ENCODE assay signal across 8 mouse cellular contexts in the genomic region with DNA sequence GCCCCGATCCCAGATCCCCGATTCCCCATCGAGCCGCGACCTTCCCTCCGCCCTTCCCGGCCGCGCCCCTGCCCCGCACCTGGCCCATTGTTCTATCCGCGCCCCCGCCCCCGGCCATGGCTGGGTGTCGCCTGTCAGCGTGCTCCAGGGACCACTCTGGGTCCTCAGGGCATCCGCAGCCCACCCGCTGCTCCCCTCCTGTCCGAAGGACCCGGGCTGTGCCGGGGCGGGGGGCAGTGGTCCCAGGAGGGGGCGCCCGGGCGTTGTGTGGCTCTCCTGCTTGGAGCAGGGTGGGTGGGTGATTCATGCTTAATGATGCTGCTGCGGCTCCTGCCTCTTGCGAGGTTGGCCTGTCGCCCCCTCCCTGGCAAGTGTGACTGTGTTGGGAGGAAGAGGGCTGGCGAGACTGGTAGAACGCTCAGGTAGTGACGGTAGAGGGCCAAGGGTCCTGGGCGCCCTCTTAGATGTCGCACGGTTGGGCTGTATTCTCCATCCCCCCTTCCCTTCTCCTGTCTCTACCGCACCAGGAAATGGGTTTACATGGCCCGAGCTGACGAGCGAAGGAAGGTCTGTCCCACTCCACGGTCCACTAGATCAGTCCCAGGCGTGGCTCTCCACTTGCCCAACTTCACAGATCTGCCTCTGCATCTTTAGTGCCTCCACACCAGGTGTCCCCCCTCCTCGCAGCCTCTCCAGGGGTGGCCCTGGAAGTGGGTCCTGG. TPM values are rescaled to one million over a fixed set of nuclear protein-coding genes. Genes with fewer than 3 reads are reported as not detected.
DNase-seq lines count a peak whose midpoint lies in the region; ATAC-seq and TF ChIP-seq lines count a peak whose summit lies in the region.

No protein-coding gene starts in this region.

- H3K4me1 ChIP-seq in kidney, postnatal 0 days (replicated peaks; ENCODE audit: insufficient read depth, low read length), result peaks cover 9% of the 10 kb centered on the region
- H3K4me1 ChIP-seq in hindbrain, embryonic 13.5 days (replicated peaks), result peaks cover 69% of the 10 kb centered on the region
- H3K4me1 ChIP-seq in midbrain, embryonic 10.5 days, result peaks cover 69% of the 10 kb centered on the region
- H3K4me1 ChIP-seq in stomach, embryonic 16.5 days (ENCODE audit: control insufficient read depth, insufficient read depth, low read length), result peaks cover 19% of the 10 kb centered on the region

- peak; percentile 34; the same call in 1 of the 2 replicates for TF ChIP-seq CTCF in kidney, postnatal 0 days (IDR thresholded peaks at IDR 0.05; ENCODE audit: low read depth)

- H3K9ac ChIP-seq in kidney, postnatal 0 days (ENCODE audit: low read depth, low read length), result peak overlapping the region; percentile 84
- H3K9ac ChIP-seq in hindbrain, embryonic 13.5 days, result peak overlapping the region; percentile 98
- H3K9ac ChIP-seq in stomach, embryonic 16.5 days (ENCODE audit: low read length), result peak overlapping the region; percentile 89

- H3K4me2 ChIP-seq in kidney, postnatal 0 days (ENCODE audit: low read length), result peak overlapping the region; percentile 99
- H3K4me2 ChIP-seq in hindbrain, embryonic 13.5 days, result peak overlapping the region; percentile 96
- peak overlapping the region; percentile 96 for H3K4me2 ChIP-seq in stomach, embryonic 16.5 days (ENCODE audit: low read depth, low read length)

- WGBS in kidney, postnatal 0 days, result under 1% methylated on average over 40 of the region's 41 CpGs
- WGBS in hindbrain, embryonic 13.5 days, result under 1% methylated on average over 41 of the region's 41 CpGs
- WGBS in midbrain, embryonic 10.5 days, result 2% methylated on average over 40 of the region's 41 CpGs
- WGBS in stomach, embryonic 16.5 days, result 2% methylated on average over 41 of the region's 41 CpGs

- no peak for DNase-seq in kidney, postnatal 0 days (ENCODE audit: low spot score)
- DNase-seq in kidney, postnatal 14 days, result no peak
- DNase-seq in MN1 (ENCODE audit: low spot score), result peak; percentile 32
- peak; percentile 59 for DNase-seq in embryo, embryonic 11 days
- peak; percentile 69 for DNase-seq in midbrain, embryonic 10.5 days (ENCODE audit: low spot score)
- no peak for DNase-seq in gastrocnemius, adult 18-20 months (ENCODE audit: low spot score)

- H3K9me3 ChIP-seq in kidney, postnatal 0 days (replicated peaks; ENCODE audit: low read length), result no peaks in the 10 kb centered on the region
- no peaks in the 10 kb centered on the region for H3K9me3 ChIP-seq in hindbrain, embryonic 13.5 days
- H3K9me3 ChIP-seq in midbrain, embryonic 10.5 days (replicated peaks), result no peaks in the 10 kb centered on the region
- H3K9me3 ChIP-seq in stomach, embryonic 16.5 days (replicated peaks; ENCODE audit: control insufficient read depth, low read length), result no peaks in the 10 kb centered on the region

- H3K36me3 ChIP-seq in kidney, postnatal 0 days (ENCODE audit: insufficient read depth, low read length), result no peaks in the 10 kb centered on the region
- H3K36me3 ChIP-seq in hindbrain, embryonic 13.5 days, result peaks cover 19% of the 10 kb centered on the region
- H3K36me3 ChIP-seq in midbrain, embryonic 10.5 days, result peaks cover 16% of the 10 kb centered on the region
- H3K36me3 ChIP-seq in stomach, embryonic 16.5 days (ENCODE audit: control insufficient read depth, insufficient read depth, low read length), result no peaks in the 10 kb centered on the region

- peak overlapping the region; percentile 62; the same call in 1 of the 2 replicates for H3K27ac ChIP-seq in kidney, postnatal 0 days
- peak overlapping the region; percentile 92 for H3K27ac ChIP-seq in hindbrain, embryonic 13.5 days
- H3K27ac ChIP-seq in midbrain, embryonic 10.5 days (replicated peaks), result peak overlapping the region; percentile 94
- peak overlapping the region; percentile 42; the same call in 1 of the 2 replicates for H3K27ac ChIP-seq in stomach, embryonic 16.5 days (ENCODE audit: low read length)

- H3K4me3 ChIP-seq in kidney, postnatal 0 days (replicated peaks; ENCODE audit: low read depth, low read length), result peak overlapping the region; percentile 79
- H3K4me3 ChIP-seq in hindbrain, embryonic 13.5 days, result peak overlapping the region; percentile 96
- H3K4me3 ChIP-seq in midbrain, embryonic 10.5 days, result peak overlapping the region; percentile 87
- H3K4me3 ChIP-seq in stomach, embryonic 16.5 days (replicated peaks; ENCODE audit: low read length), result peak overlapping the region; percentile 82

- ATAC-seq in kidney, postnatal 0 days (replicated peaks; ENCODE audit: low FRiP score, low read depth), result peak; percentile 44
- peak; percentile 49 for ATAC-seq in hindbrain, embryonic 13.5 days (ENCODE audit: low FRiP score)
- ATAC-seq in stomach, embryonic 16.5 days (ENCODE audit: insufficient read depth, low FRiP score), result peak; percentile 28; the same call in 1 of the 2 replicates

- H3K27me3 ChIP-seq in kidney, postnatal 0 days (ENCODE audit: insufficient read depth, low read length), result no peaks in the 10 kb centered on the region
- H3K27me3 ChIP-seq in hindbrain, embryonic 13.5 days, result peaks cover 20% of the 10 kb centered on the region
- peaks cover 50% of the 10 kb centered on the region for H3K27me3 ChIP-seq in midbrain, embryonic 10.5 days (ENCODE audit: low read depth, poor library complexity, severe bottlenecking)
- peaks cover 7% of the 10 kb centered on the region; the same call in 1 of the 2 replicates for H3K27me3 ChIP-seq in stomach, embryonic 16.5 days (ENCODE audit: control insufficient read depth, insufficient read depth, low read length)

RNA-seq across cellular contexts. Expression of gene Ncs1, which starts 0.8 kb away (rescaled TPM):
- 23.5 and 26.3 TPM in 2 replicates for polyA plus RNA-seq in kidney, postnatal 0 days (2015; fragmentation: Nextera tagmentation; extraction: Ambion mirVana)
- polyA plus RNA-seq in hindbrain, embryonic 13.5 days (2015; fragmentation: Nextera tagmentation; extraction: Ambion mirVana), result 144 and 150 TPM in 2 replicates
- polyA plus RNA-seq in midbrain, embryonic 10.5 days (2016; fragmentation: Nextera tagmentation; extraction: Ambion mirVana), result 48.6 and 66.5 TPM in 2 replicates
- 21.3 and 22.2 TPM in 2 replicates for polyA plus RNA-seq in stomach, embryonic 16.5 days (2015; fragmentation: Nextera tagmentation; extraction: Ambion mirVana)
- 1 to 10 TPM; 4.5 to 5.5 TPM for total RNA-seq in gastrocnemius, adult 18-20 months (2021)

Comparison
In these comparisons a context has a peak if more than half of its experiments do, and no peak if none do; other contexts are left out.
1. DNase-seq: peak in MN1 (single experiment), embryo, embryonic 11 days (single experiment) and midbrain, embryonic 10.5 days (single experiment); none in kidney, postnatal 0 days (single experiment), kidney, postnatal 14 days (single experiment) and gastrocnemius, adult 18-20 months (single experiment).
2. H3K27ac ChIP-seq: peak in every context shown above with its lines; median percentile 94 in midbrain, embryonic 10.5 days; 92 in hindbrain, embryonic 13.5 days; 62 in kidney, postnatal 0 days; 42 in stomach, embryonic 16.5 days.
3. Peak in every context shown above with its lines, with median percentiles within 50 percentile points of each other: ATAC-seq, H3K4me2 ChIP-seq, H3K4me3 ChIP-seq and H3K9ac ChIP-seq.